11 mouse cellular contexts compared by ENCODE assay signal in genomic region chr17:86986449-86987138, GRCm38 (mm10). TPM values are rescaled to one million over a fixed set of nuclear protein-coding genes. Genes with fewer than 3 reads are reported as not detected.
DNase-seq lines count a peak whose midpoint lies in the region; ATAC-seq lines count a peak whose summit lies in the region.
"Had no signal": no experiment of that assay in that cellular context is flagged by ENCODE, and none has a peak within 500 bp of the region (broad histone marks: within the 10 kb centered on the region; RNA-seq: fewer than 3 reads in every experiment).

No protein-coding gene starts in this region.

- H3K36me3 ChIP-seq in heart, embryonic 12.5 days, result peaks cover 27% of the 10 kb centered on the region
- H3K36me3 ChIP-seq in liver, embryonic 12.5 days, result no peaks in the 10 kb centered on the region
- H3K36me3 ChIP-seq in liver, embryonic 11.5 days (ENCODE audit: control insufficient read depth, insufficient read depth, low read length), result no peaks in the 10 kb centered on the region

- no peak for ATAC-seq in heart, embryonic 12.5 days (ENCODE audit: insufficient number of reproducible peaks, low FRiP score)
- ATAC-seq in liver, embryonic 12.5 days, result no peak
- ATAC-seq in liver, embryonic 11.5 days (replicated peaks; ENCODE audit: low FRiP score), result no peak

- peaks cover 76% of the 10 kb centered on the region for H3K4me1 ChIP-seq in heart, embryonic 12.5 days (replicated peaks)
- H3K4me1 ChIP-seq in liver, embryonic 12.5 days, result peaks cover 7% of the 10 kb centered on the region; the same call in 1 of the 2 replicates
- H3K4me1 ChIP-seq in liver, embryonic 11.5 days (replicated peaks; ENCODE audit: control insufficient read depth, insufficient read depth, low read length), result no peaks in the 10 kb centered on the region; the same call in 1 of the 2 replicates

- intact Hi-C loops in left cerebral cortex, postnatal 10 days (cut with DNase I), result no loop called here

- peak overlapping the region; percentile 59; the same call in 1 of the 2 replicates for H3K9ac ChIP-seq in heart, embryonic 12.5 days
- H3K9ac ChIP-seq in liver, embryonic 12.5 days, result no peak overlapping the region
- no peak overlapping the region for H3K9ac ChIP-seq in liver, embryonic 11.5 days (ENCODE audit: low read depth, low read length)

- H3K4me2 ChIP-seq in heart, embryonic 12.5 days, result peak overlapping the region; percentile 53
- no peak overlapping the region for H3K4me2 ChIP-seq in liver, embryonic 12.5 days
- no peak overlapping the region for H3K4me2 ChIP-seq in liver, embryonic 11.5 days

- H3K9me3 ChIP-seq in heart, embryonic 12.5 days (replicated peaks), result no peaks in the 10 kb centered on the region
- no peaks in the 10 kb centered on the region for H3K9me3 ChIP-seq in liver, embryonic 12.5 days (replicated peaks)
- H3K9me3 ChIP-seq in liver, embryonic 11.5 days (ENCODE audit: control insufficient read depth, low read length), result no peaks in the 10 kb centered on the region

- peak overlapping the region; percentile 53 for H3K27ac ChIP-seq in heart, embryonic 12.5 days (ENCODE audit: poor library complexity, severe bottlenecking)
- H3K27ac ChIP-seq in liver, embryonic 12.5 days, result no peak overlapping the region
- H3K27ac ChIP-seq in liver, embryonic 11.5 days (ENCODE audit: low read depth, low read length), result no peak overlapping the region

- WGBS in heart, embryonic 12.5 days, result 55% methylated on average over 17 of the region's 17 CpGs
- 65% methylated on average over 17 of the region's 17 CpGs for WGBS in liver, embryonic 12.5 days (ENCODE audit: insufficient replicate concordance)
- 71% methylated on average over 17 of the region's 17 CpGs for WGBS in liver, embryonic 11.5 days

- DNase-seq in Muller cell, postnatal 12 days (ENCODE audit: inconsistent ontology term), result peak; percentile 44
- DNase-seq in adipocyte (ENCODE audit: low spot score), result peak; percentile 48
- peak; percentile 16 for DNase-seq in kidney, postnatal 14 days
- no peak for DNase-seq in liver, embryonic 11.5 days (ENCODE audit: low spot score)
- no peak for DNase-seq in thymus, postnatal 0 days (ENCODE audit: low spot score)
- DNase-seq in left cerebral cortex, postnatal 10 days (ENCODE audit: extremely low spot score in 1 of 2, low spot score in 2 of 2), result no peak
- DNase-seq: lung, postnatal 36 days; spleen, adult 18-20 months had no signal

- no peak overlapping the region for H3K4me3 ChIP-seq in heart, embryonic 12.5 days
- no peak overlapping the region for H3K4me3 ChIP-seq in liver, embryonic 12.5 days
- H3K4me3 ChIP-seq in liver, embryonic 11.5 days (ENCODE audit: low read depth, low read length), result no peak overlapping the region

- no peaks in the 10 kb centered on the region for H3K27me3 ChIP-seq in heart, embryonic 12.5 days (replicated peaks)
- H3K27me3 ChIP-seq in liver, embryonic 12.5 days (replicated peaks), result no peaks in the 10 kb centered on the region
- no peaks in the 10 kb centered on the region for H3K27me3 ChIP-seq in liver, embryonic 11.5 days (replicated peaks; ENCODE audit: control insufficient read depth, insufficient read depth, low read length)

RNA-seq across cellular contexts. Expression of gene Rhoq, which starts 23.7 kb away (rescaled TPM):
- 28.4 and 32.6 TPM in 2 replicates for polyA plus RNA-seq in heart, embryonic 12.5 days (2016; fragmentation: Nextera tagmentation; extraction: Ambion mirVana)
- 2.7 and 3.6 TPM in 2 replicates for polyA plus RNA-seq in liver, embryonic 12.5 days (2016; fragmentation: Nextera tagmentation; extraction: Ambion mirVana)
- 5.2 and 6.5 TPM in 2 replicates for polyA plus RNA-seq in liver, embryonic 11.5 days (2014; fragmentation: Nextera tagmentation; extraction: Ambion mirVana)
- polyA plus RNA-seq in thymus, postnatal 0 days (2015; fragmentation: Nextera tagmentation; extraction: Ambion mirVana), result 3.1 and 3.8 TPM in 2 replicates
- 10 to 100 TPM; 19.5 to 24.9 TPM for total RNA-seq in left cerebral cortex, postnatal 10 days (2021)

RNA-seq across cellular contexts. Expression of gene Pigf, which starts 38.6 kb away (rescaled TPM):
- 16.9 and 21.5 TPM in 2 replicates for polyA plus RNA-seq in heart, embryonic 12.5 days (2016; fragmentation: Nextera tagmentation; extraction: Ambion mirVana)
- 18.6 and 19.8 TPM in 2 replicates for polyA plus RNA-seq in liver, embryonic 12.5 days (2016; fragmentation: Nextera tagmentation; extraction: Ambion mirVana)
- polyA plus RNA-seq in liver, embryonic 11.5 days (2014; fragmentation: Nextera tagmentation; extraction: Ambion mirVana), result 30.7 and 31.3 TPM in 2 replicates
- polyA plus RNA-seq in thymus, postnatal 0 days (2015; fragmentation: Nextera tagmentation; extraction: Ambion mirVana), result 25.8 and 26.9 TPM in 2 replicates
- 10 to 100 TPM; 16.2 to 19.2 TPM for total RNA-seq in left cerebral cortex, postnatal 10 days (2021)

RNA-seq across cellular contexts. Expression of gene Cript, which starts 38.8 kb away (rescaled TPM):
- polyA plus RNA-seq in heart, embryonic 12.5 days (2016; fragmentation: Nextera tagmentation; extraction: Ambion mirVana), result 115 TPM in 2 replicates
- polyA plus RNA-seq in liver, embryonic 12.5 days (2016; fragmentation: Nextera tagmentation; extraction: Ambion mirVana), result 76.9 and 84.3 TPM in 2 replicates
- 98.6 and 105 TPM in 2 replicates for polyA plus RNA-seq in liver, embryonic 11.5 days (2014; fragmentation: Nextera tagmentation; extraction: Ambion mirVana)
- polyA plus RNA-seq in thymus, postnatal 0 days (2015; fragmentation: Nextera tagmentation; extraction: Ambion mirVana), result 200 TPM in 2 replicates
- 10 to 100 TPM; 64.9 to 70.9 TPM for total RNA-seq in left cerebral cortex, postnatal 10 days (2021)

RNA-seq across cellular contexts. Expression of gene Atp6v1e2, which starts 38.9 kb away (rescaled TPM):
- not detected in 2 replicates for polyA plus RNA-seq in heart, embryonic 12.5 days (2016; fragmentation: Nextera tagmentation; extraction: Ambion mirVana)
- not detected in 2 replicates for polyA plus RNA-seq in liver, embryonic 12.5 days (2016; fragmentation: Nextera tagmentation; extraction: Ambion mirVana)
- polyA plus RNA-seq in liver, embryonic 11.5 days (2014; fragmentation: Nextera tagmentation; extraction: Ambion mirVana), result not detected in 2 replicates
- not detected in 2 replicates for polyA plus RNA-seq in thymus, postnatal 0 days (2015; fragmentation: Nextera tagmentation; extraction: Ambion mirVana)
- not detected for total RNA-seq in left cerebral cortex, postnatal 10 days (2021)
- total RNA-seq: common myeloid progenitor, adult 5-6 weeks had no signal

Comparison
In these comparisons a context has a peak if more than half of its experiments do, and no peak if none do; other contexts are left out.
1. DNase-seq: peak in Muller cell, postnatal 12 days (single experiment), adipocyte (single experiment) and kidney, postnatal 14 days (single experiment); none in liver, embryonic 11.5 days (single experiment), thymus, postnatal 0 days (single experiment) and left cerebral cortex, postnatal 10 days (0 of 2).